Mouse (Mus musculus) cerebellum, postnatal 10 days (tissue): ENCODE results near the gene Angpt4.

Source experiments
- DNase-seq, 2 experiments: peaks; one replicate each; pipeline ENCODE4 v3.0.0; 2021; ENCODE audit warnings: mixed read lengths in 2 of 2

Gene Angpt4

DNA sequence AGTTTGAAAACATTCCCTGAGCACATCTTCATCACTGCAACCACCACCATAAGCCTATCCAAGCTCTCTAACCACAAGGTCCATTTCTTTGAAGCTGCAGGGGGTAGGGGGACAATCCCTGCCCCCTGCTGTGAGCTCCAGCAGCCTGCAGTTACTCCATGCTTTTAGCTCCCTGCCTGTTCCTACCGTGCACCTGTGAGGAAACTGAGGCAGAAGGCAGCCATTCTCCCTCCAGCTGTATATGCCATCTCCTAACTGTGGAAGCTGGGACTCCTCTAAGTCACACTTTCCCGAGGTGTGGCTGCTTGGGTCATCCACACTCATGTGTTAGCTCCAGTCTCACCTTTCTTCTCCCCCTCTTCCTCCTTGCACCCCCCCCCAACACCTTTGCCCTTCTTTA is 4.1 kb downstream of the Angpt4 start:
- DNase-seq, result no peak

DNA sequence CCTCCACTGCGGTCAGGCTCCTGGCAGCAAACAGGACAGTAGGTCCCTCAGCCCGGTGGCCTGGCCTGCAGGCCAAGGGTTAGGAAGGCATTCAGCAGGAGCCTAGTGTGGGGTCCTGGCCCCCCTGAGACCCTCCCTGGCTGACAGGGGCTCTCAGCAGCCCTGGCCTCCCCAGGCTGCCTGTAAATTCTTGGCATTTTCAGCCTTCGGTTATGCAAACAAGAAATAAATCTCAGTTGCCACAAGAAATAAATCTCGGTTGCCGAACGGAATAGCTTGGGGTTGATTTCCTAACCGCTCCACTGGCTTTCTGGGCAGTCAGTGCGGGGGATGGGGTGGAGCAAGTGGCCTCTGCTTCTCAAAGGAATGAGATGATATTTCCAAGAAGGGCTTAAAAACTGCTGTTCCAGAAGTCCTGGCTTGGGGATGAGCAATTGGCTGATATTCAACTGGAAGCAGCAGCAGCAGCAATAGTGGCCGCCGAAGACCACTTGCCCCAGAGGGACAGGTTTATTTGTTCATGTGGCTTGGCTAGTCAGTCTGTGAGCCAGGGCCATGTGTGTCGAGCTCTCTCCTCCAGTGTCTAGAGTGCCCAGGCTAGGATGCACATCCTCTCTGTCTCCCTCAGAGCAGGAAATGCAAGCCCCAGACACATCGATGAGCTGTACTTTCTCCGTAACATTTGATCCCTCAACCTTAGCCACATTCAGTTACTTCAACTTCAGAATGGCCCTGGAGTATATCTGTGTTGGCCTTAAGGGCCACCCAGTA is 5.2 kb downstream of the Angpt4 start:
- DNase-seq, result peak; percentile 34 to 43

DNA sequence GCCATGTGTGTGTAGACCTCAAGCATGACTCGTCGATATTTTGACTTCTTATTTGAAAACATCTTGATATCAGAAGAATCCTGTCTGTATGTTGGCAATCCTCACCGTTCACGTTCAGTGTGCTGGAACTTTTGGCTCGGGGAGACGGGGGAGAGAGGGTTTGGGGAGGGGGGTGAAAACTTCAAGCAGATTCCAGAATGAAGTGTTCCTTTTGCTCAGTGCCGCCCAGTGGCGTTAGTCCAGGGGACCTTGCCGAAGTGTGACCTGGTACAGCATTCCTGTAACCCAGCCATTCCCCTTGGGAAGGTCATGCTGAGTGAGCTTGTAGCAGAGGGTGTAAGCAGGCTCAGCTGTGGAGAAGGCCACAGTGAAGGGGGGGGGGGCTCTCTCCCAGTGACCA is 8.1 kb downstream of the Angpt4 start:
- no peak for DNase-seq

DNA sequence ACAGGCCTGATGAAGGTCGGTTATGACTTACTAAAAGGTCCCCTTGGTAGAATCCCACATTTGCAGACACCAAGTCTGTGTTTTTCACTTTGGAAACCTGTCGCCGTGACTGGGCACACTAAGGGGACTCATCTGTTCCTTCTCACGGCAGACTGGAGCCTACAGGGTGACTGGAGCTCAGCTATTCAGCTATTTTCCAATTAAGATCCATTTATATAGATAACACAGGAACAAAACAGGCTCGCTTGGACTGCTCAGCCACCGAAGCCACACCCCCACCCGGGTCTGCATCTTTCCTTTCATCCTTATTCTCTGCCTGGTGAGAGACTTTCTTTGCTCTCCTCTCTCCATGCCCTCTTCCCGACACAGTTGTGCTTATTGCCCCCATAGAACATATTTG is 10.1 kb downstream of the Angpt4 start:
- DNase-seq, result no peak

DNA sequence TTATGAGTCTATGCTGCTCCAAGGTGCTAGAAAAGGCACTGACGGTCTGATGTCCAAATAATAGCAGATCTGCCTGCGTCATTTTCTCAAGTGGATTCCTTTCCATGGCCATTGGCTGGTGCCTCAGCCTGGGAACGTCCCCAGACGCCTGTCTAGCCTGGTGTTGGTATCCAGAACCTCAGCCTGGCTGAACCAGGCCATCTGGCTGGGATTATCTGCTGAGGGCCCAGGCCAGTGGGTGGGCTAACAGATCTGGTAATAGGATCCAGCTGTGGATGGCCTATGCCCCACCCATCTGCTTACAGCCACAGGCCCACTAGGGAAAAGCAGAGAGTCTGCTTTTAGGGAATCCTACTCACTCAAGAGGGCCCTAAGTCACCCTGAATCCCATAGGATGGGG is 10.6 kb downstream of the Angpt4 start:
- no peak for DNase-seq

DNA sequence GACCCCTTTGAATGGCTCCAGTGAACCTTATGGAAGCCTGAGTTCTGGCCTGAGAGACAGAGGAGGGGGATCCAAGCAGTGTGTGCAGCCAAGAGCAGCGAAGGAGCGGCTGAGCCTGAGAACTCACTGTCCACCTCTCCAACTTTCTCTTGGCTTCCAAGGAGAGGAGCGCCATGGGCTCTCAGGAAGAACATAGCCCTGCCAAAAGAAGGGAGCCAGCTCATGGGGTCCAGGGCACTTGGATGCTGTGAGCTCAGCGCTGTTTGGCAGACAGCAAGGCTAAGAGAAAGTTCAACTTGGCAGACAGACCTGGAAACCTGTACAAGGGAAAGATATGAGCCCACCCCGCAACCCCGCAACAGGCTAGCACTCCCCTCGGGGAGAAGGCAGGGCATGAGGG is 13.3 kb downstream of the Angpt4 start:
- peak; percentile 32 to 75 for DNase-seq

DNA sequence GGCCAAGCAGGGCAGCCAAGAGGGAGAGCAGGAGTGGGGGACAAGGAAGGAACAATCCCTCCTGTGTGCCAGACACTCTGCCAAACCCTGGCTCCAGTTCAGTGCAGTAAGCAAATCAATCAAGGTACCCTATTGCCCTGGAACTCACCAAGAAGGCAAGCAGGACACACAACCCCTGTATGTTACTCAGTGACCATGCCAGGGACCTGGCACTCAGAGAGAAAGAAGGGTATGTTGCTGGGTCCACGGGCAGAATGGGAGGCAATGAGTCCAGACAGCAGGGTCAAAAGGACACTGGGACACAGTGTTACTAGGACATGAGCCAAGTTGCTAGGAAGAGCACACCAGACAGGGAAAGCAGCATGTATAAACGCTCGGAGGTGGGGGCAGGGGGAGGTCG is 14.7 kb downstream of the Angpt4 start:
- DNase-seq, result peak; percentile 55 to 64

DNA sequence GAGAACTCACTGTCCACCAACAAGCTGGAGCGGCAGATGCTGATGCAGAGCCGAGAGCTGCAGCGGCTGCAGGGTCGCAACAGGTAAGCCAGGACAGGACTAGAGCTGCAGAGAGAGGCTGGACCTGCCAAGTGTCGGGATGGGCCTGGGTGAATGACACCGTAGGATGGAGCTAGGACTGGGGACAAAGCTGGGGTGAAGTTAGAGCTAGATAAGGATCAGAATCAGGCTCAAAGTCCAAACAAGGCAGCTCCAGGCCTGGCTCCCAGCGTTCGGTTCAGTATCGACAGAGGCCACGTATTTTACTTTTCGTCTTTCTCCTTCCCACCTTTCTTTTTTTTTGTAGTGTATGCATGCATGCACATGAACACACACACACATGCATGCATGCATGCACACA is 16.1 kb downstream of the Angpt4 start:
- no peak for DNase-seq

DNA sequence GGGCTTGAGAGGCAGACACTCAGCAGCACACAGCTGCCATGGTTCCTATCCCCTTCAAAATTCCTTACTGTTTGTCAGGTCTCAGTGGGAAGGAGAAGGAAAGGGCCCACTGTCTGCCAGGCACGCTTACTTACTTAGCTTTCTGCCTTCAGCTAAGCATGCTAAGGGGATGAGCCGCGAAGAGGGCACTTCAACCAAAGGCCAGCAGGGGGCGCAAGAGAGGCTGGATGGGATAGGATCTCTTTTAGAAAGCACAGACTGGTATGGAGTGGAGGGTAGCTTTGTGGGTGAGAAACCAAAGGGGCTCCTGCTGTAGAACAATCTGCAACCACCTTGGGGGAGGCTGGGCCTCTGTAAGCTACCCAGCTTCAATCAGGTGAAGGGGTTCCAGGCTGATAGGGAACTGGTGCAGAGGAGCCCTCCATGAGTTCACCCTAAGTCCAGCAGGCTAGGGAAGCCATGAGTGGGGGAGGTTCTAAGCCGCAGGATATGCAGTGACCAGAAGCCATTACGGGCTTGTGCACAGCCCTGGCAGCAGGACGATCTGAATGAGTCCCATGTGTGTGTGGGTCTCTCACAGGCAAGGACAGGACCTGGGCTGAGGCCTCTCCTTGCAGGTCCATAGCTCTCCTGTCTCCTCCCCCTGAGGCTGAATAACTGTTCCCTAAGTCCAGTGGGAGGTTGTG is 19.5 kb downstream of the Angpt4 start:
- DNase-seq, result peak; percentile 96 to 97

DNA sequence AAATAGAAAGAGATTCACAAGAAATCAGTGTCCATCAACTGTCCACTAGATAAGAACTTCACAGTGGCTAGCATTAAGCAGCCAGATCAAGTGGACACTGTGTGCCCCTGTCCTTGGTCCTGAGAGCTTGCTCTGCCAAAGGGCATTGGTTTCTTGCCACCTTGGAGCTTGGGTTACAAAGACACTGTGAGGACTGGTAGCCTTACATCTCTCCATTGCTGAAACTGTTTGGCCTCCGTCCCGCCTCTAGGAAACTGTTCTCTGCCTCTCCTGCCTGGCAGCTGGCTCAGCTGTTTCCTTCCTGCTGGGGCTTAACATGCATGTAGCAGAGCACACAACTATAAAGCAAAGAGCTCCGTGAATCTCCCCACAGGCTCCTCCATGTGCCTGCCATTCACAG is 26.9 kb downstream of the Angpt4 start:
- DNase-seq, result peak in 1 of 2 experiments; percentile 52

DNA sequence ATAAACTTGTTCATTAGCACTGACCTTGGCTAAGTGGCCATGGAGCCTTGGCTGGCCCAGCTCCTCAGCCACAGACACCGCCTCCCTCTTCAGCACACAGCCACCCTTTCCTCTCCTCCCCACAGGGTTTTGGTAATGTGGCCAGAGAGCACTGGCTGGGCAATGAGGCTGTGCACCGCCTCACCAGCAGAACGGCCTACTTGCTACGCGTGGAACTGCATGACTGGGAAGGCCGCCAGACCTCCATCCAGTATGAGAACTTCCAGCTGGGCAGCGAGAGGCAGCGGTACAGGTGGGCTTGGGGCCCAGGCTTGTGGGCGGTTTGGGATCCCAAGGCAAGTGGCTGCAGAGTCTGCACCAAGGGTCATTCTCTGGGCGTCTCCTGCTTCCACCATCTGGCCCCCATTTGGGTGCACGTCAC is 27.8 kb downstream of the Angpt4 start:
- DNase-seq, result peak; percentile 76 to 84

DNA sequence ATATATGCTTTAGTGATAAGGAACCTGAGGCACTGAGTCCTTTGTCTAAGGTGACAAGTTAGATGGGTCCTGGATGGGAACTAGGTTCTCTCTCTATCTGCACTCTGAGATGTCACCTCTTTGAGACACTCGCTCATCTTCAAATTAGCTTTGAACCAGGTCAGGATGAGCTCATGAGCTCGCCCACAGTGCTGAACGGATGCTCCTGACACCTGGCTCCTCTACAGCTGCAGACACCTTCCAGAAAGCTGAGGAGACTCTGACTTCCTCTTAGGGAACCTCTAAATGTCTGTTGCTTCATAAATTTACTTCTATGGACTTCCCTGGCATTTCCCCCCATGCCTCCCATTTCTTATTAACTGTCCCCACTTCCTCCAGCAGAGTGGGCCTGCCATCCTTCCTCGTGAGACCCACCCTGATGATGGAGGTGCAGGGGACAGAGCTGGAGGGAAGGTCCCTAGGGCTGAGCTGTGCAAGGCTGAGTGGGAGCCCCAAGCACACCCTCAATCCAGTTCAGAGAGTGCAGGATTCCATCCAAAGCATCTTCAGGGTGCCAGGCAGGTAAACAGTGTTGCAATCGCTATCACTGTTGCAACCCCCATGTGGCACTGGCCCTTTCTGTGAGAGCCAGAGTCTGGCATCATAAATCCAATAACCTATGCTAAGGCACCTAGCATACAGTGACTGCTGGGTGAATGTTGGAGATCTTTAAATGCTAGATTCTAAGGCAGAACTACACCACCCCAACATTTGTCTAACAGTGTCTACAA is 28.8 kb downstream of the Angpt4 start:
- DNase-seq, result no peak

DNA sequence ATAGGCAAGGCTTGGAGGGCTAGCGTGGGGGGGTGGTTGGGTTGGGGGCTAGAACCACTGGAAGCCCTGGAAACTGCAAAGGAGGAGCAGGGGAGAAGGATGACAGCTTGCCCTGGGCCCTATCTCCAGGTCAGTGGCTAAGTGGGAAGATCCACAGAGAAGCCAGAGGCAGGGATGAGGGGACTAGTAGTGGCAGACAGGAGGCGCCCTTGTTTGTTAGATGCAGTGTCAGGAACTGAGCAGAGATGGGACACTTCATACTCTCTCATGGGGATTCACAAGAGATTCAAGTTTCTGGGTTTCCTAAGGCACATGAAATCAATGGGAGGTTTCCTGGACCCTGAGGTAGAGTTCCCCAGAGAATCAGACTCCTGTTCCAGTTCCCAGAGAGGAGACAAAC is 30.3 kb downstream of the Angpt4 start:
- peak; percentile 61 for DNase-seq

DNA sequence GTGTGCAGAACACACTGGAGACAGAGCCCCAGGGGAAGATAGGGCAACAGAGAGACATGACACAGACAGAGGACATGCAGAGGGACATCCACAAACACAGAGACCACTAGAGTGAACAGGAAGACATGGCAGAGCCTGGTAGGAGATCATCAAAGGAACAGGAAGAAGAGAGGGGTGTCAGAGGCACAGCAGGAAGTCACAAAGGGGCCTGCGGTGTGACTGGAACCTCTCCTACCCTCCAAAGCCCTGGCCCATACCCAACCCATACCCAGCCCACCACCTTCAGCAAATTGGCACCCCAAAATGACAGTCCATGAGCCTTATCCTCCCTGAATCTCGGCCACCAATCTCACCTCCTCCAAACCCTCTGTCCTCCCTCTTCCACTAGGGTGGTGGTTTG is 33.1 kb downstream of the Angpt4 start:
- no peak for DNase-seq

DNA sequence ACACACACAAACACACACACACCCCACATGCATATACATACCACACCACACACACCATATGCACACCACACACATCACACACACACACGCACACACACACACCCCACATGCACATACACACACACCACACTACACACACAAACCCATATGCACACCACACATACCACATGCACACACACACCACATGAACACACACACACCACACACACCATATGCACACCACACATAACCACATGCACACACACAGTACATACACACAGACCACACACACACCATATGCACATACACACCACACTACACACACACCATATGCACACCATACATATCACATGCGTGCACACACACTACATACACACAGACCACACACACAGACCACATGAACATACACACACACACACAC is 36.6 kb downstream of the Angpt4 start:
- no peak for DNase-seq

DNA sequence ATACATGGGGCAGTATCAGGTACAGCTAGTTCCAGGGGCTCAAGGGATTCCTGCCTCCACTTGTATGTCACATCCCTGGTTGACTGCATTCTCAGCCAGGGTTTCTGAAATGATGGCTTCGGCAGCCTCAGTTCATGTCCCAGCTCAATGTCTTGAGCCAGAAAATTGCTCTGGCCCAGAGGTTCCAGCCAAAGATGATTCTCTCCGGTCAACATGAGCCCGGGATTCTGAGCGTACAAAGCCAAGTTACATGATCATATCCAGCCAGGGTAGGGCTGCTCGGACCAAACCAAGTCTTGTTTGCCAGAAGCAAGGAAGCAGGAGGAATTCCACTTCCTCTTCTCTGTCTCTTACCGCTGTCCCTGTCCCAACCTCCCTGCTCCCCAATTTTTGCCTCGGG is 37.3 kb downstream of the Angpt4 start:
- no peak for DNase-seq

DNA sequence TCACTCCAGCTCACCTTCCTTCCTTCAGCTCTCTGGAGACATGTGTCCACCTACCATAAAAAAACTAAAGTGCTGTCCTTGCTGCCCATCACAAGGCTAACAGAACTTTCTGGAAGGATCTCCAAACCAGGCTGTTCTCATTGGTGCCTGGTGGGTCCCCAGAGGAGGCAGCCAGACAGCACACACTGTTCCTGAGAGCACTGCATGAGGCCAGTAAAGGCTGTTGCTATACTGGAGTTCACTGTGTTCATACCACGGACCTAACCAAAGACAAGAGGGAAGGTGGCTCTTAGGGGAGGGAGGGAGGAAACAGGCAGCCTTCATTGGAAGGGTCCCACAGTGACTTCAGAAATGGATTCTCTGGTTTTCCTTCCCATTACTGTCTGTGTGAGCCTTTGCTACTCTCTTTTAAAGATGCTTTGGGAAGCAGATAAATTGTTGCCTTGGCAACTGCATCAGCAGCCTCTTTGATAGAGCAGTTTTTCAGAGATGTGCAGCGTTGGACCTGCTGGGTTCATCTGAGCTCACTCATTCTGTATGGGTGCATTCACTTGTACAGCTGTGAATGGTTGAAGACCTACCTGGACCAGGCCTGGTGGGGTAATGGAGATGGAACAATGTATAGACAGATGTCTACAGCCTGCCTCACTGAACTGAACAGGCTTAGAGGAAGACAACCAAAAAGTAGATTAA is 38.2 kb downstream of the Angpt4 start:
- no peak for DNase-seq

DNA sequence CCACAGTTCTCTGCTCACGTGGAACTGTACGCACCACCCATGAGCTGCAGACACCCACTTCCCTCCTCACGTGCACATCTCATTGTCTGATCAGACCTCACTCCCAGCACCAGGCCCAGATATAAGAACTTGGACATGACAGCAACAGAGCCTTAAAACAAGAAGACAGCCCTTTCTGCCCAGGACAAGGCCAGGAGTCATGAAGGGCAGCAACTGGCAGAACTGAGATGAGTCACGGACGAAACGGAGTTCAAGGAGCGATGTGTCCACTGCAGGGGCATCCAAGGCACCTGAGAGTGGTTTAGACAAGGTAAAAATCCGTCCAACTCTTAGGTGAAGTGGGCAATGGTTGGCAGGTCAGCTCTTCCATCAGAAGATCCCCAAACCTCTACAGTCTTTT is 42.7 kb downstream of the Angpt4 start:
- no peak for DNase-seq

DNA sequence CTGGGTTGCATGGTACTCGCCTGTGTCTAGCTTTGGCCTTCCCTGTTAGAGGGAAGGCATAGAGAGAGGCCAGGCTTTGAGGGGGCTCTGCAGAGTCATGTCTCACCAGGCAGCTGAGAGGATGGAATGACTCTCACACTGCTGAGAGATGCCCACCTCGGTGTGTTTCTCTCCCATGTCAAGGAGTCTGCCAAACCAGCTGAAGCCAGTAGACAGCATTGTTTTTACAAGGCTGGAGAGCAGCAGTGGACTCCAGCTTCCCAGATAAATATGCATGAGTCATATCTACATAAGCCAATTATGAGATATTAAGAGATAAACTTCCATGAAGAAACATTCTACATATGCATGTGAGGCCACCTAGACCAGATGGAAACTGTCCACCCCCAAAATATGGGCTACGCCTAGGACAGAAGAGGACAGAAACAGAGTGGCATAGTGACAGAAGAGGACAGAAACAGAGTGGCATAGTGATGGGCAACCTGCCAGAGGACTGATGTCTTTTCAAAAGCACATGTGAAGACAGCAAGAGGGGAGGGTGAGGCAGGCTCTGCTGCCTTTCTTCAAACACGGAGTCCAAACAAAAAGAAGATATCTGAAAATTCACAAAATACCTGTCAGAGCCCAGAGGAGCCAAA is 45.6 kb downstream of the Angpt4 start:
- DNase-seq, result peak; percentile 64 to 66

DNA sequence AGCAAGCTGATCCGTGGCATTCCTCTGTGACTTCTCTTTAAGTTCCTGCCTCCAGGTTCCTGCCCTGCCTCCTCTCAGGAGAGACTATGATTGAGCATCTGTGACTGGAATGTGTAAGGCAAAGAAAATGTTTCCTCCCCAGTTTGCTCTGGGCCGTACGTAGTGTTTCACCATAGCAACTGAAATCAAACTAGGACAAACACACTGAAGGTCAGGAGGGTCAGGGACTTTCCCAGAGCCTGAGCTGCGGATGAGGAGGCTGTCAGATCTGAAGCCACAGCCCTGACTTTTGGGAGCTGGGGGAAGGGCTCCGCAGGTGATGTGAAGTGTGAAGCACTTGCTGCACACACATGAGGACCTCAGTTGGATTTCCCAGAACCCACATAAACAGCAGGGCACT is 48.3 kb downstream of the Angpt4 start:
- DNase-seq, result no peak

DNA sequence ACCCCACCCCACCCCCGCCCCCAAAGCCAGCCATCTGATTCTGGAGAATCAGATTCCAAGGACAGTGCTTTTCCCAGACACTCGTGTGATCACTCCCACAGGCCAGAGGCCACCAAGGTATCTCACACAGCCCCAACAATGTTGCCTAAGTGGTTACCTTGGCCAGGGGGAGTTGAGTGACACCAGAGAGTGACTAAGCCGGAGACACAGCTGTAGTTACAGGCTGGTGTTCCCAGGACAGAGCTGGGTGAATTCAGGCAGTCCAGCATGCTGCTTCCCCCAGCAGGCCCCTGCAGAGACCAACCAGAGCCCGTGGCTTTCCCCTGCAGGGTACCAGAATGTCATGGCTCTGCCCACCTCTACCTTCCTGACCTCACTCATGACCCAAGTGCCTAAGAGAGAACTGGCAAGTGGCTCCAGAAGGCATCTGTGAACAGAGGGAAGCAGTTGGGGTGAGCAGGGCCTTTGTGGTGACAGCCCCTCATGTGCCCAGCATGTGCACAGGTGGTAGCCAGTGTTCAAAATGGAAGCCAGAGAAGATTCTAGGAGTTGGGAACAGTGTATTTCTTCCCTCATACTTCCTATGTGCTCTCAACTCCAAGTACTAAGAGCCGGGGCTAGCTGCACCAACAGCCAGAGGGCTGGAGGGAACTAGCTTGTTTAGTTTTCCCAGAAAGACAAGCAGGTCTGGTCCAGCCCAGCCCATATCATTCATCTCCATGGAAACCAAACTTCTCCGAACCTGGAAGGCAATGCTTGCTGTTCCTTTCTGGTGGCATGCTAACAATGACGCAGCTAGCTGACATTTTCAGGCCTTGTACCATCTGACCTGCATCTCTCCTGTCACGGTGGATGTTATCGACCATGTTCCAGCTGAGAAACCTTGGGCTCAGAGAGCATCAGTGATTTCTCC is 50.5 kb downstream of the Angpt4 start:
- DNase-seq, result no peak

DNA sequence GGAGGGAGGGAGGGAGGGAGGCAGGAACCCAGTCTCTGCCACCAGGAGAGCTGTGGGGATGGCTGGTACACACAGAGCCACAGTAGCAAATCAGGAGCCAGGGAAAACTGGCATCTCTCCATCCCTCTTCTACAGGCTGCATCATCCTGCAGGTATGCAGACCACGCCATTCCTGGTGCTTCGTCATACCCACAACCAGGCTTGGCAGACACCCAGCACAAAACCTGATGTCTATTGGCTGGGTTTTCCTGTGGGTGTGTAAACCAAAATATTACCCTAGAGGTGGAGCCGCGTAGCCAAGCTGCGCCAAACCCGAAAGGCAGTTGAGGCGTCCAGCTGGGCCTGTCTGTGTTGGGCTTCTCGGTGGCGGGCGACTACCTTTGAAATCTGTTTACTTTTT is 51.5 kb downstream of the Angpt4 start:
- peak; percentile 86 to 89 for DNase-seq
